Mouse (Mus musculus) small intestine, adult 2 months (tissue): ENCODE data around the gene Ptpro. TPM values are rescaled to one million over a fixed set of nuclear protein-coding genes. Genes with fewer than 3 reads are reported as not detected.
"Not testable (repeated sequence)": the region's sequence is repeated elsewhere in the genome, so short reads cannot be mapped to it uniquely, and the experiment has no call there.

Source experiments
- H3K27ac ChIP-seq: fragments of 200-500 bp; 2 replicates; pipeline ENCODE4 v1.5.1; 2012; ENCODE audit warnings: low read depth, low read length, control low read depth, inconsistent platforms; ENCODE audit not compliant: insufficient read depth
- H3K27me3 ChIP-seq: fragments of 200-500 bp; 2 replicates; pipeline ENCODE4 v1.6.1; 2012; ENCODE audit warnings: mild to moderate bottlenecking, moderate library complexity, low read length, inconsistent platforms; ENCODE audit not compliant: control insufficient read depth, insufficient read depth
- H3K36me3 ChIP-seq: fragments of 200-500 bp; 2 replicates; pipeline ENCODE4 v1.6.1; 2012; ENCODE audit warnings: mild to moderate bottlenecking, low read length, control low read depth, inconsistent platforms; ENCODE audit not compliant: control insufficient read depth, insufficient read depth
- H3K4me1 ChIP-seq: fragments of 200-500 bp; 2 replicates; pipeline ENCODE4 v1.6.1; 2012; ENCODE audit warnings: low read length, inconsistent platforms, mixed read lengths; ENCODE audit not compliant: control insufficient read depth, insufficient read depth, insufficient read length
- H3K4me3 ChIP-seq: fragments of 200-500 bp; 2 replicates; pipeline ENCODE4 v1.5.1; 2012; ENCODE audit warnings: low read depth, mild to moderate bottlenecking, control low read depth, inconsistent platforms, low read length, moderate library complexity
- CTCF ChIP-seq: fragments of 200-500 bp; IDR thresholded peaks from 2 replicates; pipeline ENCODE4 v1.5.1; 2012; ENCODE audit warnings: low read depth, mild to moderate bottlenecking, control low read depth, inconsistent platforms, low read length, moderate library complexity, mixed read lengths; ENCODE audit not compliant: insufficient replicate concordance, insufficient read length; ENCODE audit errors: extremely low read depth
- POLR2A ChIP-seq: fragments of 200-500 bp; IDR thresholded peaks from 2 replicates; pipeline ENCODE4 v1.6.1; 2012; ENCODE audit warnings: low read depth, mild to moderate bottlenecking, control low read depth, inconsistent platforms, low read length, moderate library complexity
- WGBS: fragments of 180-500 bp; shearing (Covaris S2); methylation state at CpG from one replicate; pipeline ENCODE4 v1.1.7; 2018; 5-methylcytosine and 5-hydroxymethylcytosine counted together
- polyA plus RNA-seq: library from polyadenylated mRNA; depleted of rRNA; stranded (reverse); fragments of >200 nt; gene quantifications from 2 replicates; pipeline ENCODE4 v1.2.3, GENCODE M21; 2012

Gene Ptpro
- polyA plus RNA-seq, 1 experiment = 0.55 TPM

GRCm38 (mm10) chr6:137425500-137426432 is 173.6 kb downstream of the Ptpro start:
- WGBS = 20% methylated on average over 14 of the region's 14 CpGs
- TF ChIP-seq POLR2A = no peak
- no peak overlapping the region for H3K4me3 ChIP-seq
- H3K36me3 ChIP-seq = no peaks in the 10 kb centered on the region
- H3K27me3 ChIP-seq = no peaks in the 10 kb centered on the region
- no peak overlapping the region for H3K27ac ChIP-seq
- no peaks in the 10 kb centered on the region for H3K4me1 ChIP-seq

GRCm38 (mm10) chr6:137433521-137434137 is 181.5 kb downstream of the Ptpro start:
- TF ChIP-seq CTCF (no peak), POLR2A (no peak)
- peaks cover 2% of the 10 kb centered on the region; the same call in 1 of the 2 replicates for H3K4me1 ChIP-seq
- no peaks in the 10 kb centered on the region for H3K27me3 ChIP-seq
- H3K4me3 ChIP-seq = no peak overlapping the region
- H3K27ac ChIP-seq = no peak overlapping the region
- WGBS = 32% methylated on average over 14 of the region's 14 CpGs
- H3K36me3 ChIP-seq = no peaks in the 10 kb centered on the region

GRCm38 (mm10) chr6:137437486-137437885 is 185.4 kb downstream of the Ptpro start:
- no peaks in the 10 kb centered on the region for H3K36me3 ChIP-seq
- no peaks in the 10 kb centered on the region for H3K27me3 ChIP-seq
- H3K27ac ChIP-seq = no peak overlapping the region
- H3K4me1 ChIP-seq = peaks cover 14% of the 10 kb centered on the region; the same call in 1 of the 2 replicates
- TF ChIP-seq CTCF = no peak
- no peak for TF ChIP-seq POLR2A
- H3K4me3 ChIP-seq = no peak overlapping the region
- 91% methylated on average over 4 of the region's 4 CpGs for WGBS

GRCm38 (mm10) chr6:137437902-137438580 is 185.9 kb downstream of the Ptpro start:
- no peak overlapping the region for H3K27ac ChIP-seq
- TF ChIP-seq POLR2A (no peak), CTCF (no peak)
- H3K4me1 ChIP-seq = peaks cover 17% of the 10 kb centered on the region; the same call in 1 of the 2 replicates
- no peaks in the 10 kb centered on the region for H3K27me3 ChIP-seq
- H3K36me3 ChIP-seq = no peaks in the 10 kb centered on the region
- WGBS = 87% methylated on average over 16 of the region's 16 CpGs
- no peak overlapping the region for H3K4me3 ChIP-seq

- Histone ChIP-seq H3K4me1 (peaks cover 24% of the 10 kb centered on the region; the same call in 1 of the 2 replicates), H3K36me3 (no peaks in the 10 kb centered on the region), H3K27me3 (no peaks in the 10 kb centered on the region), H3K4me3 (no peak overlapping the region), H3K27ac (0 out of 2 replicates have a peak overlapping the region, but pooled peaks have one; percentile 2)
- TF ChIP-seq POLR2A (no peak), CTCF (no peak)
- 26% methylated on average over 19 of the region's 19 CpGs for WGBS
These were observed 188.7 kb downstream of the Ptpro start for GRCm38 (mm10) chr6:137440559-137441486.

GRCm38 (mm10) chr6:137443089-137443488 is 191.0 kb downstream of the Ptpro start:
- peak overlapping the region; percentile 37; the same call in 1 of the 2 replicates for H3K27ac ChIP-seq
- TF ChIP-seq POLR2A (no peak), CTCF (no peak)
- 34% methylated on average over 12 of the region's 12 CpGs for WGBS
- no peak overlapping the region for H3K4me3 ChIP-seq
- no peaks in the 10 kb centered on the region for H3K36me3 ChIP-seq
- H3K4me1 ChIP-seq = peaks cover 26% of the 10 kb centered on the region; the same call in 1 of the 2 replicates
- H3K27me3 ChIP-seq = no peaks in the 10 kb centered on the region

- H3K36me3 ChIP-seq, H3K27me3 ChIP-seq, H3K4me3 ChIP-seq, H3K27ac ChIP-seq: not testable (repeated sequence)
- H3K4me1 ChIP-seq = peaks cover 18% of the 10 kb centered on the region; the same call in 1 of the 2 replicates
- 79% methylated on average over 7 of the region's 7 CpGs for WGBS
These were observed 194.0 kb downstream of the Ptpro start for GRCm38 (mm10) chr6:137446116-137446515.
